Mouse (Mus musculus) cortical plate, adult 2 months (tissue): Measurements from ENCODE around the gene Tmem63b.

ENCODE experiments used
- CTCF ChIP-seq: fragments of 200-500 bp; IDR thresholded peaks from 2 replicates; pipeline ENCODE4 v1.5.1; 2011; ENCODE audit warnings: mild to moderate bottlenecking, control low read depth, low read length; ENCODE audit not compliant: insufficient read depth; ENCODE audit errors: extremely low read depth
- POLR2A ChIP-seq: fragments of 200-500 bp; IDR thresholded peaks from 2 replicates; pipeline ENCODE4 v1.6.1; 2011; ENCODE audit warnings: mild to moderate bottlenecking, low read length, control low read depth; ENCODE audit not compliant: insufficient read depth; ENCODE audit errors: extremely low read depth

- TF ChIP-seq CTCF = no peak
- no peak for TF ChIP-seq POLR2A
Observed at GRCm38 (mm10) chr17:45693812-45694565, 7.3 kb upstream of the Tmem63b start.
